Mouse (Mus musculus) mesoderm, embryonic 11.5 days (tissue): ENCODE measurements around the gene Klf3.

Source experiments
- DNase-seq: peaks from one replicate; pipeline ENCODE4 v3.0.0-alpha.2; 2012; ENCODE audit warnings: low read depth, low spot score

The Klf3 gene

GRCm38 (mm10) chr5:64802795-64803719 lies at the start of gene Klf3:
Gene Klf3, plus strand, starts transcription at chr5:64803388.
- DNase-seq, result peak; percentile 93

DNA sequence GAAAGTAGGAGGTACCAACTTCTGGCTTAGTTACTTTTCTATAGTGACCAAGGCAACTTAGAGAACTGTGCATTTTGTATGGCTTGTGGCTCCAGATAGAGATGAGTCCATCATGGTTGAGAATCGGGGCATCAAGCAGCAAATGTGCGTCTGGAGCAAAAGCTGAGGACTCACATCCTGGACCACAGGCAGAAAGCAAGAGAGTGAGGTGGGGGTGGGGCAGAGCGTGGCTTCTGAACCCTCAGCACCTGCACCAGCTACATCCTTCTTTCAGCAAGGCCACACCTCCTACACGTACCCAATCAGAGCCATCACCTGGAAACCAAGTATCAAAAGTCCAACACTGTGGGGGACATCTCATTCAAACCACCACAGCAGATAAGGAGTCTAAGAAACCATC lies 40.9 kb upstream of the Klf3 start:
- no peak for DNase-seq

GRCm38 (mm10) chr5:64764452-64764851 lies 38.7 kb upstream of the Klf3 start:
- no peak for DNase-seq

DNA sequence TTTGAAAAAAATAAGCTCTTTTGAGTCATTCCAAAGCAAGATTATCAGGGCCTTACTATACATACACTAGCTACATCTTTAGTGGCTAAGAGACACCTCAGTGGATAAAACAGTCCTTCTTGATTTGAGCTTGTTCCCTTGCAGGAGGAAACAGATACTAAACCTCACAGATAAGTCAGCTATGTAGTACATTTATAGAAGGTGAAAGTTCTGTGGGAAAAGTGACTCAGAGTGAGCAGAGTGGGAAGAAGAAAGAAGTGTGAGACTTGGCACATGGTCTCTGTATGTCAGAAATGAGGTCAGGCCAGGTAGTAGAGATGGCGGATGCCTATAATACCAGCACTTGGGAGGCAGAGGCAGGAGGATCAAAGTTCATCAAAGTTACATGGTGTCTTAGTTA lies 37.4 kb upstream of the Klf3 start:
- DNase-seq, result no peak

DNA sequence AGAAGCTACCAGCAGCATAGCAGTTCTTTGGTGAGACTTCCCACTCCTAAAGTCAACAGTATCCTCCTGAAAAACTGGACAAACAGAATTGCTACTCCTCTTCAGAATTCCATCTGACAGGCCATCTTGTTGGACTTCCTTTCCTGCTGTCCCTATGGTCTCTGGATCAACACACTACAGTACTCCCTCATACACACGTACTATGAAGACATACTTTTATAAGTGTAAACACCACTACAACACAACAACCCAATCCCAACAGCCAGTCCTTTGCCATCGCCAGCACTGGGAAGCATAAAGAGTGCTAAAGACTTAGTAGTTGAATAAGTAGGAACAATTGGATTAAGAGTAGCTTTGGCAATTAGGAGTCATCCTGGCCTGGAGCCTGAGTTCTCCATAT lies 36.6 kb upstream of the Klf3 start:
- no peak for DNase-seq

GRCm38 (mm10) chr5:64771619-64772018 lies 31.6 kb upstream of the Klf3 start:
- DNase-seq, result no peak

DNA sequence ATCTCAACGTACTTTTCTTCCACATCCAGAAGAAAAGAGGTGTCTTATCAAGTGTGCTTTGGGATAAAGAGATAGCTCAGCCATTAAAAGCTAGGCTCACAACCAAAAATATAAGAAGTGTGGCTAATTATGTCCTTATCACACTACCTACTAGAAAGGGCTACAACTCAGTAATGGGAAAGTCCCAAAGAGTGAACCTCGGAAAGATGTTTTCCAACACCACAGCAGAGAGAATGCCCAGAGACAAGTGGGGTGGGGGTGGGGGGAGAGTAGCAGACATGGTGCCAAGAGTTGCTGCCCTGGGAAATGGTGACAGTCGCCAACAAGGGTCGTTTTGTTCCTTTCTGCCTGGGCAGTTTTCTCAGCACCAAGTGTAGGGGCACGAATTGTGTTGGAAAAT lies 25.0 kb upstream of the Klf3 start:
- DNase-seq, result no peak

DNA sequence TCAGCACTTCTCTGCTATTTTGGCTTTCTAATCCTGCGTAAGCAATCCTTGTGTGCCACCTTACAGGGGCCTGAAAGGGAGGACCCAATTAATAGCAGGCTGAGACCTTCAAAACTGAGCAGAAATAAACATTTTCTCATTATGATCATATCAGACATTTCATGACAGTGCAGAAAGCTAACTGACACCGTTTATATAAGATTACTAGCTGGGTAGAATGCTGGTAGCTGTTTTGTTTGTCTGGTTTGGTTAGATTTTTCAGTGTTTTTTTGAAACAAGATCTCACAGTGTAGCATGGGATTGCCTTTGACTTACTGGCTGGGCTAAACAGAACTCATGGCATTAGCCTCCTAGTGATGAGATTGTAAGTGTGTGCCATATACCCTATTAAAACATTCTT lies 23.9 kb upstream of the Klf3 start:
- DNase-seq, result no peak

- no peak for DNase-seq
Observed at GRCm38 (mm10) chr5:64780778-64781177, 22.4 kb upstream of the Klf3 start.

- no peak for DNase-seq
Observed at GRCm38 (mm10) chr5:64788175-64788574, 15.0 kb upstream of the Klf3 start.

DNA sequence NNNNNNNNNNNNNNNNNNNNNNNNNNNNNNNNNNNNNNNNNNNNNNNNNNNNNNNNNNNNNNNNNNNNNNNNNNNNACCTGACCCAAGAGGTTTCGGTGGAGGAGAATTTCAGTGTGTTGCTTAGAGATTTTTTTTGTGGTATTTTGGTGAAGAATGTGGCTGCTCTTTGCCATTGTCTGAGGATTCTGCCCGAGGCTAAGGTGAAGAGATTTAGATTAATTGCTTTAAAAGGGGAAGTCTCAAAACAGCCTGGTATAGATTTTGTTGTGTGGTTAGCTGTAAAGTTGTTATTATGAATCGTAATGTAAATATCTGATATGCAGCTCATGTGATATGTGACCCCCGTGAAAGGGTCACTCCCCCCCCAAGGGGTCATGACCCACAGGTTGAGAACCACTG lies 5.0 kb upstream of the Klf3 start:
- no peak for DNase-seq

DNA sequence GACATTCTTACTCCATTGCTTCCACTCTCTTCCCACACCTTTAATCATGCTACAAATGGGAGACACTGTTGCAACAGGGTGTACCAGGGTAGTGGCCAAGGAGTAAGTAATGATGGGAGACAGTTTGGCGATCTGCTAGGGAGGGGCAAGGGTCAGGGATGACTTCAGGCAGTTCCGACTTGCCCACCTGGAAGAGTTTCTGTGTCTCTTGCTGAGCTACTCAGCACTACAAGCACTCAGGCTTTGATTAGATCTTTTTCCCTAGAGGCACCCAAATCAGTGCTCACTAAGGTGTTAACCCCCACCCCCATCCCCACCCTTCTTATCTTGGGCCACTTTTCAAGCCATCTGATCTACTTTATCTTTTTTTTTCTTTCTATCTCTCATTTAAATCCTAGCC lies 1.6 kb upstream of the Klf3 start:
- no peak for DNase-seq

GRCm38 (mm10) chr5:64802143-64802542 lies 1.0 kb upstream of the Klf3 start:
- no peak for DNase-seq

DNA sequence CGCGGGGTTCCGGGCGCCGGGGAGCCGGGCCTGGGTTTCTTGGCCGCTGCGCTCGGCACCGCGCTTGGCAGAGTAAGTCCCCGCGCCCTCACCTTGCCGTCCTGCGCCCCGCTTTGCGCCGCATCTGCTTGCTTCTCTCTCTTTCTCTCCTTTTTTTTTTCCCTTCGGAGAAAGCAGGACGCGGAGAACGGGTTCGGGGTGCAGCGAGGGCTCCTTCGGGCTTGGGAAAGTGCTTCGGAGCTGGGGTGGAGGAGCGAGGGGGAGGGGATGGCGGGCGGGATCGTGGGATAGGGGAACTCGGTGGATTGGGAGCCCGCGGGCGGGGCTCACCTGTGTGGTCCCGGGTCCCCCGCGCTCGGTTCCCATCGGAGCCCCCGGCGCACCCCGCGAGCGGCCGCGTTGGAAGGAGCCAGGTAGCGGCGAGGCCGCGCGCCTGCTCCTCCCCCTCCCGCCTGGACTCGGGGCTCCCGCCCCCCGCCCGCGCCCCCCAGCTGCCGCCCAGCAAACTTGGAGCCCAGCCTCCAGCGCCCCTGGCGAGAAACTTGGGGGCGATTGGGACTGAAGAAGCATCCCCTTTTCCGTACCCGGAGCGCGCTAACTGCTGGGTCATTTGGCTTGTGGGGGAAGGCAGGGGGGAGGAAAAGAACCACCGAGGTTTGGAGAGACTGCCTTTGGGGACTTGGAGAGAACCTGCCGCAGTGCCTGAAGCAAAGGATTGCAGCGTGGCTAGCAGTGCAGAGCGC lies 703 bp downstream of the Klf3 start:
- DNase-seq, result peak; percentile 72

DNA sequence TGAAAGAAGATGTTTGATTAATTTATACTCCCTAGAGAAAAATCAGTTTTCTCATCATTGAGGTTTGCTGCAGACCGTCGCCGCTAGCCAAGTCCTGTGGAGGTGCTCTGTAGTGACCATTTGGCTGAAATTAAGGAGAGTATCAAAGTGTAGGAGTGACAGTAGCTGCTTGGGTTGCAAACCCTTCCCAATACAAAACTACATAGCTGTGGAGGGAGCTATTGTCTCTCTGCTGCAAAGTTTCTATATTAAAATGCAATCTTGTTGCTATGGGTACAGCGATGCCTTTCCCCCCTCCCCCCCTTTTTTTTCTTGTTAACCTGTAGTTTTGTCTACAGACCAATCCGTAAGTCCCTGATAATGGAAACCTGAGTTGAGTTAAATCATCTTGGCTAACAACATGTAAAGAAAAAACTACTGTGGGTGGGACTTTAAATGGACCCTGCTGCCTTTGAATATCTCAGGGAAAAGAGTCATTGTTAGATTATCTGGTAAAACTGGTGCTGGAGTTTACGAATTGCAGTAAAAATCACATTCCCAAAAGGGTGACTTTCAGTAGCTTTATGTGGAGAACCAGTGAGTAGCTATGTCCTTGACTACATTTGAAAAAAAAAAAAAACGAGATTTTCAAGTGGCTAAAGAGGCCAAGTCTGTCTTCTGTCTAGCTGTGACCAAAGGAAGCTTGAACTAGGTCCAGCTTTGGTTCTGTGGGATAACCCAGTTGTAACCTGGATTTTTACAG lies 2.1 kb downstream of the Klf3 start:
- DNase-seq, result no peak

DNA sequence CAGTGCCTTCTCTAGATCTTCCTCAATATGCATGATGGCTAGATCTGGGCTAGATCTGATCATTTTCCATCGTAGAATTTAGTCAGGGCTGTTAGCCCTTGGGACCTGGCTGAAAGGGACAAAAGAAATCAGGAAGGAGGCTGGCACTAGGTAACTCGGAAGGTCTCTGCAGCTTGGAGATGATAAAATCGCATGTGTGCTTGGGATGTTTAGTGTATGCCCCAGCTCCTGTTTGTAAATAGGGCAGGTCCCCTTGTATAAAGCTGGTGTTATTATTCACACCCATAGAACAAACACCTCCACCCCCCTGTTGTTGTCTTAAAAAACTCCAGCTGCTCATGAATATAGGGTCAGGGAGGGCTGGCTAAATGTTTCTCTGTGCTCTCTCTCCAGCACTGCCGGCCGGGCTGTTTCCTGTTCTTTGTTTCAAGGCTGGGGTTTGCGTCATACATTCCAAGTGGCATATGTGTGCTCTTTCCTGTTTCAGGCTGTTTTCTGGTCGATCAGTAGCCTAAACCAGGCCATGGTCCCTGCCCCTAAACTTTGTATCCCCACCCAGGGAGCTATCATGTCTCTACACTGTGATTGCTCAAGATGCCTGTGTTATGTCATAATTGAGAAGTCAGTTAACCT lies 2.8 kb downstream of the Klf3 start:
- peak; percentile 88 for DNase-seq

DNA sequence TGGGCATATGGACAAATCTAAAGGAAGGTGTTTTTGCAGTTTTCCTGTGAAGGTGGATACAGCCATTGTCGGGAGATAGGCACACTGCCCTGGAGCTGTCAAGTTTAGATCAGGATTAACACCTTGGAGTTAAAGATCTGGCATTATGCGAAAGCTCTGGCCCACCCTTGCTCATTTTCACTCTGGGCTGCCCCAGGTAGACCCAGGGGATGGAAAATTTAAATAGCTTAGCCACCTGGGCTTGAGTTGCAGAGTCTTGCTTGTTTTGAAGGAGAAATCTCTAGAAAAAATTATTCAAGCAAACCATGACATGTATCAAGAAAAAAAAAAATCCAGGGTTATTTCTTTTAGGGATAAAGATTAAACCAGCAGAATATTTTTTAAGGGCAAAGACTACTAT lies 3.4 kb downstream of the Klf3 start:
- no peak for DNase-seq

DNA sequence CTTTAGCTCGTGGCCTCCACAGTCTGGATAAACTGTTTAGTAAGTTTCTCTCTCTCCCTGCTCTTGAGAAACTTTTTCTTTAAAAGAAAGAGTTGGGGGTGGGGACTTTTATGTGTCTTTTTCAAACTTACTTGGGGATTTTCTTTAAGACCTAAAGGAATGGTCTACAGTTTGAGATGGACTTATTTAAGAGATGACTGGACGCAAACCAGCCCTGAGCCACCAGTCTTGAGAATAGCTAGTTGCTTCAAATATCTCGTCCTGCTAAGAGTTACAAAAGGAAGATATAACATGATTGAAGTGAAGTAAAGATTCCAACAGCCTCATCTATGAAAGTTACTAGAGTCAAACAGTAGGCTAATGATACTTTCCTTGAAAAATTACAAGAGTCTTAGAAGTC lies 4.0 kb downstream of the Klf3 start:
- no peak for DNase-seq

DNA sequence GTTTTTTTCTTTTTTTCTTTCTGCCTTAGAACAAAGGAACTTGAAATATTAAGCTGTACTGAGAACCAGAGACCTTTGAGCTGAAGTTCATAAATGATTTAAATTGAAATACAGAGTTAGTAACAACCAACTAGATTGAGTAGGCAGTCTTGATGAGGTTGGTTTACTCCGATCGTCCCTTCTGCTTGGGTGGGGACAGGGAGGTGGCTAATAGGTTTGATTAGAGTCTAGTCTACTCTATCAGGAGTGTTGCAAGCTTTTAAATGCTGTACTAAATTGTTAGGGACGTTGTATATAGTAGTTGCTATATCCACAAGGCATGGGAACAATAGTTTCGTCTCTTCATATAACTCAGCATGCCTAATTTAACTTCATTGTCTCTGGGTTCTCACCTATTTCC lies 4.4 kb downstream of the Klf3 start:
- DNase-seq, result no peak

GRCm38 (mm10) chr5:64808106-64809010 lies 5.2 kb downstream of the Klf3 start:
- DNase-seq, result no peak

DNA sequence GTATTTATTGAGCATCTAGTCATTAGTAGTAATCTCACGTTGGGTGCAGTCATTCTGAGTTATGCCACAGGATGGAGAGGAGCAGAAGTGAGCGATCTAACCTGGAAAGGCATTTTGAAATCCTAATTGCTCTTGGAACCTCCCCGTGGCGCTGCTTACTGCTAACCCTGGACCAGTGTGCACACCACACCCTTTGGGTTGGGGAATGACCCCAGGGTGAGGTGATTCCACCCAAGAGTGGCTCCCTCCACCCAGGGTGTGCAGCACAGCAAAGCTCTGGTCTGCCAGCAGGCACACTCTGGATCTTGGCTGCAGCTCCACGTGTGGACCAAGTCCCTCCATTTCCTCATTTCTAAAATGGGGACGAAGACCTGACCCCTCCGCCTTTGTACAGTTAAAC lies 6.1 kb downstream of the Klf3 start:
- no peak for DNase-seq
